Mouse (Mus musculus): Measurements from ENCODE around the gene Nfib. TPM values are rescaled to one million over a fixed set of nuclear protein-coding genes. Genes with fewer than 3 reads are reported as not detected.

The Nfib gene
- polyA plus RNA-seq, 1 experiment = 4.1 TPM

DNA sequence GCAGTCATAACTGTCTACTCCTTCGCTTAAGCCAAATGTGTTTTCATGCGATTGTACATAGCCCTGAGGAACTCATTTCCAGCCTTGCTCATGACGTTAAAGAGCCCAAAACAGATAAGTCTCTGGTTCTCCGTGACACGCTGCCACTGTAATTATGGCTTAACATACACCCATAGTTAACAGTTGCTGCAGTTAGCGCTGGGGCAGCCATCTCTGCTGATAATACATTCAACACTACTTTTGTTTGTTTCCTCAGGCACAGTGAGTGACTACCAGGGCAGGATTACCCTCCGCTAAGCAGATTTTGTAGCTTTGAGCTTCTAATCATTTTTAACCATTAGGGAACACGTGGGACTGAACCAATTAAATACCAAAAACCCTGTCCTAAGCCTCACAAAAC lies 17.5 kb upstream of the Nfib start:
- TF ChIP-seq POLR2A (IDR thresholded peaks at IDR 0.05; ENCODE audit: borderline replicate concordance, control insufficient read depth, low read depth, low read length) (no peak), CTCF (IDR thresholded peaks at IDR 0.05; ENCODE audit: control insufficient read depth, insufficient read depth, low read length) (no peak)
- H3K4me3 ChIP-seq (replicated peaks; ENCODE audit: control insufficient read depth, low read depth, low read length) = no peak overlapping the region
- WGBS = 77% methylated on average over 8 of the region's 8 CpGs
- H3K4me1 ChIP-seq (ENCODE audit: control insufficient read depth, insufficient read depth, low read length) = no peaks in the 10 kb centered on the region
- H3K27ac ChIP-seq (ENCODE audit: control insufficient read depth, insufficient read depth, low read depth, low read length, poor library complexity) = no peak overlapping the region

DNA sequence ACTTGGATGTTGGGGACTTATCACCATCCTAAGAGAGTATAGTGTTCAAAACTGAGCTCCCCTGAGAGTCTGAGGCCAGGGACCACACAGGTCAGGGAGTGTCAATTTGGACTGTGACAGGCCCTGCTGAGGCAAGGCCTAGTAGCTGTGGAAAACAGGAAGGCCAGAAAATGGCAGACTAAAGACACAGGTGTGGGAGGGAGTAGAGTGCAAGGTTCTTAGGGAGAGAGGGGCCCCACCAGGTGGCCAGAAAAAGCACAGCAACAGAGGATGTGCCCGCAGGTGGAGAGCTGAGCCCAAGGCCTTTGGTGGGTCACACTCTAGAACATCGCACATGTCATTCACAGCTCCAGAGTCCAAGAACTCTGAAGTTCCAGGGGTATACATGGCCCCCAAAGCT lies 10.3 kb upstream of the Nfib start:
- no peak overlapping the region for H3K27ac ChIP-seq (ENCODE audit: control insufficient read depth, insufficient read depth, low read depth, low read length, poor library complexity)
- 90% methylated on average over 2 of the region's 2 CpGs for WGBS
- H3K4me1 ChIP-seq (ENCODE audit: control insufficient read depth, insufficient read depth, low read length) = no peaks in the 10 kb centered on the region
- TF ChIP-seq CTCF (IDR thresholded peaks at IDR 0.05; ENCODE audit: control insufficient read depth, insufficient read depth, low read length) (no peak), POLR2A (IDR thresholded peaks at IDR 0.05; ENCODE audit: borderline replicate concordance, control insufficient read depth, low read depth, low read length) (no peak)
- no peak overlapping the region for H3K4me3 ChIP-seq (replicated peaks; ENCODE audit: control insufficient read depth, low read depth, low read length)

DNA sequence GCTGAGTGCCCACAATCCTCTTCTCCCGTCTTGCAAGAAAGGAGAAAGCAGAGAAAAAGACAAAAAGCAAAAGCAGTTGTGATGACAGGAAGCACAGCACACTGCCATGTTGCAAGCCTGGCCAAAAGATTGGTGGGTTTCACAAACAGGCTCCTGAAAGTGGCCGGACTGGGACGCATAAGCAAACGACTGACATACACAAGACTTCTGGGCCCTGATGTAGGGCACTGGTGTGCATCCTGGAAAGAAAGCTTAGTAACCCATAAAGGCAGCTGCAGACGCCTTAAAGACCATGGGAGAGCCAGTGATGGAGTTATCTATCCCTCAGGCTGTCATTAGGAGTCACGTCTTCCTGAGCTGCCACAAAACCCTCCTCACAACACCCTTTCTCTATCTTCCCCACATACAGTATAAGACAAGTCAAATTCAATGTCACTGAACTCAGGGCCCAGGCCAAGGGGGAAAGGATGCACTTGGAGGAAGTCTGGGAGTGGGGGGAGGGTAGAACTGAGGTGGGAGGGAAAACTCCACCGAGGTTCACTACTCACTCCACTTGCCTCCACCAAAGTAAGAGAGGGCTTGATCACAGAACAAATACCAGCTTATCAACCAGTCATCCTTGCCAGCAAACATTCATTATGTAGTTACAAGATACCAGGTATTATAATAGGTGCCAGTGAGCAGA lies 6.2 kb upstream of the Nfib start:
- TF ChIP-seq CTCF (IDR thresholded peaks at IDR 0.05; ENCODE audit: control insufficient read depth, insufficient read depth, low read length) = no peak
- no peak for TF ChIP-seq POLR2A (IDR thresholded peaks at IDR 0.05; ENCODE audit: borderline replicate concordance, control insufficient read depth, low read depth, low read length)
- Histone ChIP-seq H3K4me3 (replicated peaks; ENCODE audit: control insufficient read depth, low read depth, low read length) (no peak overlapping the region), H3K4me1 (ENCODE audit: control insufficient read depth, insufficient read depth, low read length) (no peaks in the 10 kb centered on the region), H3K27ac (ENCODE audit: control insufficient read depth, insufficient read depth, low read depth, low read length, poor library complexity) (no peak overlapping the region)
- 72% methylated on average over 7 of the region's 7 CpGs for WGBS

DNA sequence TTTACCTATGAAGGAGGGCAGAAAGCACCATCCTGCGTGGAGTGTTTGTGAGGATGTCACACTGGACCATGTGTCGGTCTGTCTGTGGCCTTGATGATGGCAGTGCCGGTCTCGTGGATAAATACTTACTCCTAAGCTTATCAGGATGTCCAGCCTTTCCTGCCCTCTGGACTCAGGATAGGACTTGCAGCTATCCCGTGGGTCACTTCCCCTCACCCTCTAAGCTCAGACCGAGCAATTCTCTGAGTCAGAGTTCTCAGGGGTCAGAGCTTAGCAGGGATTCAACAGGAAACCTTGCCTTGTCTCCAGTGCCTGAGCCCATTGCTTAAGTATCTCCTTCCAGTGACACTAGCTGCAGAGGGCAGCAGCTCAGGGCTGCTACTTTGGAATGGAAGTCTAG lies 4.1 kb upstream of the Nfib start:
- 72% methylated on average over 6 of the region's 6 CpGs for WGBS
- no peaks in the 10 kb centered on the region for H3K4me1 ChIP-seq (ENCODE audit: control insufficient read depth, insufficient read depth, low read length)
- TF ChIP-seq POLR2A (IDR thresholded peaks at IDR 0.05; ENCODE audit: borderline replicate concordance, control insufficient read depth, low read depth, low read length) = no peak
- TF ChIP-seq CTCF (IDR thresholded peaks at IDR 0.05; ENCODE audit: control insufficient read depth, insufficient read depth, low read length) = no peak
- H3K27ac ChIP-seq (ENCODE audit: control insufficient read depth, insufficient read depth, low read depth, low read length, poor library complexity) = no peak overlapping the region
- no peak overlapping the region for H3K4me3 ChIP-seq (replicated peaks; ENCODE audit: control insufficient read depth, low read depth, low read length)

DNA sequence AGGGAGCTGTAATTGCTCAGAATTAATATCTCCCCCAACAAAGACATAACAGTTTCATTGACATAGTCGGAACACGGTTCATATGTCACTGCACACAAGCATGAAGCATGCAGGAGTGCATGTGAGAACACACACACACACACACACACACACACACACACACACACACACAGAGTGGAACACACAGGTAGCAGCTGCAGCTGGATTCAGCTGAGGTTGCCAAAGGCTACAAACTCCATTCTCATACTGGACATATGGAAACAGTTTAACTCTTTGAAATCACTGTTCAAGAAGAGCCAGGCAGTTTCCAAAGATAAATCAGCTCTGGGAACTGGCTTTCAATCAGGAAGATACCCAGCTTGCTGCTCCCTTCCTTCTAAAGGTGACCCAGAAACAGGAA lies 462 bp upstream of the Nfib start:
- no peak overlapping the region for H3K4me3 ChIP-seq (replicated peaks; ENCODE audit: control insufficient read depth, low read depth, low read length)
- no peak for TF ChIP-seq CTCF (IDR thresholded peaks at IDR 0.05; ENCODE audit: control insufficient read depth, insufficient read depth, low read length)
- no peak for TF ChIP-seq POLR2A (IDR thresholded peaks at IDR 0.05; ENCODE audit: borderline replicate concordance, control insufficient read depth, low read depth, low read length)
- 91% methylated on average over 2 of the region's 2 CpGs for WGBS

DNA sequence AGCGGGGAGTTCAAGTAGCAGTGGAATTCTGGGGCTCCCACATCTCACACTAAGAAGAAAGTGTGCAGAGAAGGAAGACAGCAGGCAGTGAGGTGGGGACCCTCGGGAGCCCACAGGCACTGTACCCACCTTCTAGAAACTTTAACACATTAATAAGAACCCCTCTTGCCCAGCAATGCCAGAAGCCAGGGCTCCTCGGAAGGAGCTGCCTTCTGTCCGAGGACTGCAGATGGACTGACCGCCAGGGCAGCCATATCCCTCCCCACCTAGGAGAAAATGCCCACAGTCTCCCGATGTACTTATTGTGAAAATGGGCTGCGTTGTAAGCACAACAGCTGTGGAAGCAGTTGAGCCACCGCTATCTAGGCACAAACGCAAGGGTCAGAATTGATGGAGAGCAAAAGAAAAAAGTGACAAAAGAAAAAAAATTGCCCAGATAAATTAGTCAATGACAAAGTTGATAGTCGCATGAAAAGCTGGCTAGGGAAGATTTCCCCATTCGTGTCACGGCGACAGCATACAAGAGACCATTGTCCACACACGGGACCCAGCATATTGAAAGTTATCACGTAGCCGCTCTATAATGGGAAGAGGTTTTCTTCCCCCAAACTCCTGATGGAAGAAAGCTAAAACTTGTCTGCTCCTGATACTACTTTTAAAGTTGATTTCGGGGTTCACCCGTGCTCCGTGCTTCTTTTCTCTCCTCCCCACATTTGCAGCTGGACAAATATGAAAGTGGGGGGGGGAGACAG lies 1.3 kb downstream of the Nfib start:
- no peaks in the 10 kb centered on the region for H3K4me1 ChIP-seq (ENCODE audit: control insufficient read depth, insufficient read depth, low read length)

More for the DNA sequence above, 462 bp upstream of the Nfib start:
- H3K27ac ChIP-seq (ENCODE audit: control insufficient read depth, insufficient read depth, low read depth, low read length, poor library complexity) = no peak overlapping the region
- no peaks in the 10 kb centered on the region for H3K4me1 ChIP-seq (ENCODE audit: control insufficient read depth, insufficient read depth, low read length)

DNA sequence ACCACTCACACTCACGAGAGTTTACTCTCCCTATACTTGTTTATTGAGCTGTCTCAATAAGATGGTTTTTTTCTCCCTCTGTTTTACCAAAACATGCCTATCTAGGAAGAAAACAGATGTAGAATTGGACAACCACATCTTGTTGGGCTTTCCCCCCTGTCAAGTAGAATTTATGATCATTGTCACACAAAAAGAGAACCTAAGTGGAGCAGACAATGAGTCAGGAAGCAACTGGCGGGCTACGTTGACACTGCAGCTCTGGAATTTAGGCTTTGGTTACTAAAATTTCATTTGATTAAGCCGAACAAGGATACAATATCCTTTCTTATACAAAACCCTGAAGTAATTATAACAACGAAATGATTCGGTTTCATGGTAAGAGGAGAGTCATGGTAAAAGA lies 2.7 kb downstream of the Nfib start:
- no peak overlapping the region for H3K27ac ChIP-seq (ENCODE audit: control insufficient read depth, insufficient read depth, low read depth, low read length, poor library complexity)
- H3K4me3 ChIP-seq (replicated peaks; ENCODE audit: control insufficient read depth, low read depth, low read length) = no peak overlapping the region
- 5% methylated on average over 6 of the region's 6 CpGs for WGBS
- TF ChIP-seq POLR2A (IDR thresholded peaks at IDR 0.05; ENCODE audit: borderline replicate concordance, control insufficient read depth, low read depth, low read length) (no peak), CTCF (IDR thresholded peaks at IDR 0.05; ENCODE audit: control insufficient read depth, insufficient read depth, low read length) (no peak)
- H3K4me1 ChIP-seq (ENCODE audit: control insufficient read depth, insufficient read depth, low read length) = no peaks in the 10 kb centered on the region

More for the DNA sequence above, 1.3 kb downstream of the Nfib start:
- H3K27ac ChIP-seq (ENCODE audit: control insufficient read depth, insufficient read depth, low read depth, low read length, poor library complexity) = no peak overlapping the region
- no peak overlapping the region for H3K4me3 ChIP-seq (replicated peaks; ENCODE audit: control insufficient read depth, low read depth, low read length)
- 87% methylated on average over 19 of the region's 19 CpGs for WGBS
- TF ChIP-seq CTCF (IDR thresholded peaks at IDR 0.05; ENCODE audit: control insufficient read depth, insufficient read depth, low read length) (no peak), POLR2A (IDR thresholded peaks at IDR 0.05; ENCODE audit: borderline replicate concordance, control insufficient read depth, low read depth, low read length) (no peak)

DNA sequence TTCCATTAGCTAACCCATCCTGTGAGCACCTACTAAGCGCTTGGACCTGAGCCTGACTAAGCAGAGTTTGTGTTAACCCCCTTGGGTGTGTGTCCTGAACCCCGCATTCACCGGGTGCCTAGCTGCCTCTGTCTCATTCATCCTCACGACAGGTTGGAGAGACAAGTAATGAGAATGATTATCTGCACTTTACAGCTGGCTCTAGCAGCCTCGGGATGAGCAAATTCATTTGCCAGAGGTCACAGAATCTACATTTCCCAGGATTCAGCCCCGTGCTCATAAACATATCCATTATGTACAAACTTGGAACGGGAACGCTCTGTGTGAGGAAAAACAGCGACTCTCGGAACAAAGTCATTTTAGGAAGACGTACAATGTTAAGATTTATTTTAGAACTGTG lies 6.0 kb downstream of the Nfib start:
- WGBS = 86% methylated on average over 11 of the region's 11 CpGs

More for the DNA sequence above, 6.0 kb downstream of the Nfib start:
- no peaks in the 10 kb centered on the region for H3K4me1 ChIP-seq (ENCODE audit: control insufficient read depth, insufficient read depth, low read length)
- H3K4me3 ChIP-seq (replicated peaks; ENCODE audit: control insufficient read depth, low read depth, low read length) = no peak overlapping the region
- TF ChIP-seq POLR2A (IDR thresholded peaks at IDR 0.05; ENCODE audit: borderline replicate concordance, control insufficient read depth, low read depth, low read length) (no peak), CTCF (IDR thresholded peaks at IDR 0.05; ENCODE audit: control insufficient read depth, insufficient read depth, low read length) (no peak)
- H3K27ac ChIP-seq (ENCODE audit: control insufficient read depth, insufficient read depth, low read depth, low read length, poor library complexity) = no peak overlapping the region

Data from bone marrow, adult 2 months (tissue).